Mouse (Mus musculus) liver, adult 2 months (tissue): ENCODE measurements around the gene Azi2.

Experiments used
- CTCF ChIP-seq: fragments of 200-500 bp; IDR thresholded peaks from 2 replicates; pipeline ENCODE4 v1.5.1; 2011; ENCODE audit warnings: low read depth, low read length, control low read depth
- POLR2A ChIP-seq: fragments of 200-500 bp; IDR thresholded peaks from 2 replicates; pipeline ENCODE4 v1.6.1; 2011; ENCODE audit warnings: low read length, control low read depth; ENCODE audit not compliant: insufficient read depth; ENCODE audit errors: extremely low read depth

DNA sequence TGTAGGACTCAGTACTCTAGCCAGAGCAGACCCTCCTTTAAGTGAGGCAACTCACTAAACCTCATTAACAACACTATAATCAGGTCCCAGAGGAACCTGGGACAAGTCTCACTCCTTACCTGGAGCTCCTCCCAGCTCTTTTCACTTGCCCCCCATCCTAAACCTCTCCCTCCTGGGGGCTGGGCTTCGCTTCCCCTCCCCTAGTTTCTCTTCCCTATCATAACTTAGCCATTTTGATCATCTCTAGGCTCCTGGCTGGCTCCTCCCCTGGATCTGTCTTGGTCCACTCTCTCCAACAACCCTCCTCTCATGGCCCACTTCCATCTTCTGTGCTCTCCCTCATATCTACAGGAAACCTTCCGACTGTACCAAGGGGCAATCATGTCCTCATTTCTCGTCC, 31.0 kb downstream of the Azi2 start:
- TF ChIP-seq CTCF, result no peak
- TF ChIP-seq POLR2A, result no peak
